24 mouse cellular contexts compared by ENCODE assay signal in the genomic region with DNA sequence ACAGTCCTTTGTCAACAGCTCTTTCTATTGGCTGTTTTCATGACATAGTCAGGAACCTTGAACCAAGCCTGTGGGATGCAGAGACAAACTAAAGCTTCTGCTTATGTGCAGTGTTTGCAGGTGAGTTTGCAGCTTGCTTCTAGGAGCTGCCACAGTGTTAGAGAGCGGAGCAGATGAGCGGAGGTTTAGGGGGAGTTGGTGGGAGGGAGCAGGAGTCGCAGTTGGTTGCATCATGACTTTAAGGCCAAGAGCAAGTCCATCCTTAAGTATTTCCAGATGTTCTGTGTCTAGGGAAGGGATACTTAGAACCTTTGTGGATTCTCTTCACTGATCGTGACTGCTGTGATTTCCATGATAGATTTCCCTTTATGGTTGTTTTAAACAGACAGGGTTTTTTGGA. TPM values are rescaled to one million over a fixed set of nuclear protein-coding genes. Genes with fewer than 3 reads are reported as not detected.
DNase-seq lines count a peak whose midpoint lies in the region; ATAC-seq and TF ChIP-seq lines count a peak whose summit lies in the region.
"Had no signal": no experiment of that assay in that cellular context is flagged by ENCODE, and none has a peak within 500 bp of the region (broad histone marks: within the 10 kb centered on the region; RNA-seq: fewer than 3 reads in every experiment).

No protein-coding gene starts in this region.

- peak overlapping the region; percentile 60 for H3K27ac ChIP-seq in embryonic fibroblast, embryonic 13.5 days (ENCODE audit: insufficient read depth, low read length)
- H3K27ac ChIP-seq: heart, adult 2 months; hindbrain, embryonic 13.5 days; kidney, embryonic 15.5 days; macrophage; midbrain, embryonic 10.5 days had no signal

- peak; percentile 77 for DNase-seq in heart, adult 11 months
- no peak for DNase-seq in heart, adult 8-10 months (ENCODE audit: low spot score)
- peak; percentile 45 for DNase-seq in embryo, embryonic 11 days
- peak; percentile 32 for DNase-seq in skeletal muscle tissue, adult 2 months (ENCODE audit: low read depth, low spot score)
- DNase-seq in cerebellum, adult 18-20 months = no peak
- DNase-seq: adrenal gland, adult 2 months; cerebellum, adult 11 months; cerebellum, postnatal 10 days; gastrocnemius, postnatal 25 days; heart, adult 2 months; kidney, postnatal 36 days; liver, postnatal 0 days; right cerebral cortex, adult 18-20 months; right cerebral cortex, postnatal 4 days had no signal

- no peak for TF ChIP-seq POLR2A in embryonic fibroblast, embryonic 13.5 days (IDR thresholded peaks at IDR 0.05; ENCODE audit: low read depth, low read length)

- ATAC-seq in erythroblast, adult 5-6 weeks (replicated peaks; ENCODE audit: low FRiP score, poor library complexity, severe bottlenecking) = no peak
- ATAC-seq: CD4-positive, CD25-positive, alpha-beta regulatory T cell, adult 4 months; forebrain, embryonic 14.5 days; inflammation-experienced regulatory T-cells, adult 6 months; liver, postnatal 0 days; lung, postnatal 0 days had no signal

- H3K4me1 ChIP-seq in embryonic fibroblast, embryonic 13.5 days (ENCODE audit: control insufficient read depth, insufficient read depth, low read length) = peaks cover 6% of the 10 kb centered on the region
- H3K4me1 ChIP-seq: hindbrain, embryonic 13.5 days; kidney, embryonic 15.5 days had no signal

- TF ChIP-seq CTCF in embryonic fibroblast, embryonic 13.5 days (IDR thresholded peaks at IDR 0.05; ENCODE audit: borderline replicate concordance, insufficient read depth, low read length) = no peak

- H3K4me3 ChIP-seq in embryonic fibroblast, embryonic 13.5 days (ENCODE audit: insufficient read depth, low read length) = no peak overlapping the region
- H3K4me3 ChIP-seq: heart, adult 2 months; hindbrain, embryonic 13.5 days; kidney, embryonic 15.5 days; midbrain, embryonic 10.5 days had no signal

RNA-seq across cellular contexts. Expression of a gene that starts 29.6 kb away (rescaled TPM):
- total RNA-seq in heart, adult 8-10 months (2022) = 10 to 100 TPM; 47.2 to 48.0 (median 47.3) TPM
- 20.8 and 26.1 TPM in 2 replicates for polyA plus RNA-seq in embryonic fibroblast, embryonic 13.5 days (2011; ENCODE audit: insufficient read length, low read depth, missing spikeins)
- total RNA-seq in erythroblast, adult 5-6 weeks (2015; ENCODE audit: low replicate concordance) = 3.6 TPM in 1 of 2 replicates, not detected in the other
- 1.9 and 3.5 TPM in 2 replicates for total RNA-seq in erythroblast, adult 5-6 weeks (2017; ENCODE audit: low replicate concordance)

RNA-seq across cellular contexts. Expression of a gene that starts 29.7 kb away (rescaled TPM):
- total RNA-seq in heart, adult 8-10 months (2022) = 10 to 100 TPM; 52.6 to 58.1 (median 54.0) TPM
- 19.7 and 23.2 TPM in 2 replicates for polyA plus RNA-seq in embryonic fibroblast, embryonic 13.5 days (2011; ENCODE audit: insufficient read length, low read depth, missing spikeins)
- 5.6 and 13.8 TPM in 2 replicates for total RNA-seq in erythroblast, adult 5-6 weeks (2015; ENCODE audit: low replicate concordance)
- total RNA-seq in erythroblast, adult 5-6 weeks (2017; ENCODE audit: low replicate concordance) = 5.6 and 10.0 TPM in 2 replicates

Comparison
In these comparisons a context has a peak if more than half of its experiments do, and no peak if none do; other contexts are left out.
1. DNase-seq: peak in heart, adult 11 months (single experiment), embryo, embryonic 11 days (single experiment) and skeletal muscle tissue, adult 2 months (single experiment); none in heart, adult 8-10 months (single experiment) and cerebellum, adult 18-20 months (0 of 2).
2. RNA of a gene that starts 29.6 kb away (total RNA-seq): 47.2 to 48.0 TPM in heart, adult 8-10 months; 1.9 to 3.6 TPM in erythroblast, adult 5-6 weeks; every median in the first group is over 10 times any median in the second.